Mouse (Mus musculus) regulatory T cell (primary cell): Measurements from ENCODE around the gene Fancc.

Experiments
- in situ Hi-C: fragments of 300-600 bp; cut with MboI, MseI; formaldehyde crosslinking; loops from one replicate; pipeline ENCODE4 v1.15.1; 2025; ENCODE audit warnings: high pct_unique_total_duplicates

Fancc gene

DNA sequence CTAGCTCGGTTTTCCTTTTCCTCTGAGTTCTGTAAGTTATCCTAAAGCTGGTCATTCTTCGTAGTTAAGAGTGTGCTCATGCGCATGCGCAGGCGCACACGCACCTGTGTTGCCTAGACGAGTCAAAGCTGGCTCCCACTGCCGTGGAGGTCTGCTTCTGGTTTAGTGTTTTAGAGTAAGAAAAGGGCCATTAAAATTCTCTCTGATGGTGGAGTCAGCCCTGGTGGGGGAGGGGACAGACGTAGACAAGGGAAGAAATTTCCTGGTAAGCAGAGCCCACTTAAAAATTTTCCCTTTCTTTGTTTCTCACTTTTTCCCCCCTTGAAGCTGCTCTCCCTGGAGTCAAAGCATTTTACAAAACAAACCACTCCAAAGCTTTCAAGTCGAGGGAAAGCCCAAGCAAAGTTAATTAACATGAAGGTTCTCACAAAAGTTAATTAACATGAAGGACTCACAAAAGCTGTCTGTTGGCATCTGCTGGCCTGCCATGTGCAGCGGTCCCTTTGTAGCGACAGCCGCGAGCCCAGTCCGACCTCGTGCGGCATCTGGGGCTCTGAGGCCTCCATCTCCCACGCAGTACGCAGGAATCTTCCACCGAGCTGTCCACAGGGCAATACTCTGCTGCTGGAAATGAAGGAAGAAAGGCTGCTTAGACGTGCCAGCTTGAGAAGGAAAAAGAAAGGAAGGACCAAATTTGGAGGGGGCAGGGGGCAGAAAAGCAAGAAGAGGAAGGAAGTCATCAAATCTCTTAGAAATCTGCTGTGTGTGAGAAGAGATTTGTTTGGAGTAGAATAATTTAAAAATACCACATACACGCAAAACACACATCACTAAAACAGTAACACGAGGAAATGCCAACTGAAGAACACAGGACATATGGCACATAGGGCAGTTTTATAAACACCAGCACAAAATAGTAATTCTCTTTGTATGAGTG lies at the start of gene Fancc:
Gene Fancc (minus strand): TSS at position 633 of the 937 bp plus-strand sequence.
- in situ Hi-C loops: no loop called here

DNA sequence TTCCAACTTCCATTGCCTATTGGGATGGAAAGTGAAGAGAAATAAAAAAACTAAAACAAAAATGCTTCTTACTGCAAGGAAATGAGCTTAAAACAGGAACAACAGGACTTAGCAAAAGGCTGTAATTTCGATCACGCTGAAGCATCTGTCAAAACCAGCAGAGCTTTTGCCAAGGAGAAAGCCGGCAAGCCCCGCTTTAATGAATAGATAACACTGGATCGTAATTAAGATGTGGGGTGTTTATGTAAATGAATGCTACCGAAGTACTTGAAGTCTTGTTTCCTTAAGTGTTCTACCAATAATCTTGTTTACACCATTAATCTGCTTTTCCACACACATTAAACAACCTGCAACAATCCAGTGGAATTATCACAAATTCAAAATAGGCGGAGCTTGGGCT lies 48.2 kb upstream of the Fancc start:
- in situ Hi-C loops: no loop called here

DNA sequence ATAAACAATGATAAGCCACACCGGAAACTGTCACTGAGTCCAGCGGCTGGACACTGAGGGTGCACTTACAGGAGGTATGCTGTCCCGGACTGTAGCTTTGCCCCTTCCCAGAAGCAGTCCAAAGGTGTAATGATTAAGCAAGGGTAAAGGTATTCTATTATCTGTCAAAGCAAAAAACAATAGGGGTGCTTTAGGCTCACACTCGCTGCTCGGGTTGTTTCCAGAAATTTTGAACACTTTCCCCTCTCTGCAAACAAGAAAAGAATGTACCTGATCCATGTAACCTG lies 47.8 kb upstream of the Fancc start:
- in situ Hi-C loops: no loop called here

DNA sequence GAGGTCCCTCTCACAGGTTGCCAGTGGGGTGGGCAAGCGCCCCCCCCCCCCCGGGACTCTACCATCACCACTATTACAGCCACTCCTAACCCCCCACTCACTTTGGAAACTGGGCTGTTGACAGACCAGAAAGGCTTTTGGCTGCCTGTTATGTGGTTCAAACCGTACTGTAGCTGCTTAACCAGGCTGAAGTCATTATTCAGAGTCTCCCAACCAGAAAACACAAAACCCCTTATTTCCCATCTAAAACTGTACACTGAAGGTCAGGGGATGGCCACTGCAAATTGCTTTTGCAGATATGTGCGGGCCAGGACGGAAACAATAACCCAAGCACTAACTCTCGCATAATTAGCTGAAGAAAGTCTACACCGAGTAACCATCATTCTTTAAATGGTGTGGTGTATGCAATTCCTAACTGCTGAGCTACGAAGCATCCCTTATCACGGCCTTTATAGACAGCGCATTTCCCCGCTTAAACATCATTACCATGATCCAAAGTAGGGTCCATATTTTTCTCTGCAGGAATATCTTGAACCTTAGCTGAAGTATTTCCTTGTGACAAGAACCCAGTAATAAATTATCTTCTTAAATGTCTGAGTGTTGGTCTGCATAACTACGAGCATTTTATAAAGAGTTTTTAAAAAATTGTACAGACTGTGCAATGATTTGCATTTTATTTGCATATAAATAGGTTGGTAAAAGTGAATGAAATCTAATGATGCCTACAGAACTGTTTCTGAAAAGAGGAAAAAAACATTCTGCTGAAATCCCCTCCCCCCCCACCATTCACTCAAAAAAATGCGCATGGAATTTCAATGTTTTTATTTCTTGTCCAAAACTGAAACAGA lies 47.3 kb upstream of the Fancc start:
- in situ Hi-C loops: no loop called here

GRCm38 (mm10) chr13:63543459-63543858 lies 46.4 kb upstream of the Fancc start:
- in situ Hi-C loops: no loop called here

GRCm38 (mm10) chr13:63542796-63543384 lies 45.8 kb upstream of the Fancc start:
- in situ Hi-C loops: no loop called here

DNA sequence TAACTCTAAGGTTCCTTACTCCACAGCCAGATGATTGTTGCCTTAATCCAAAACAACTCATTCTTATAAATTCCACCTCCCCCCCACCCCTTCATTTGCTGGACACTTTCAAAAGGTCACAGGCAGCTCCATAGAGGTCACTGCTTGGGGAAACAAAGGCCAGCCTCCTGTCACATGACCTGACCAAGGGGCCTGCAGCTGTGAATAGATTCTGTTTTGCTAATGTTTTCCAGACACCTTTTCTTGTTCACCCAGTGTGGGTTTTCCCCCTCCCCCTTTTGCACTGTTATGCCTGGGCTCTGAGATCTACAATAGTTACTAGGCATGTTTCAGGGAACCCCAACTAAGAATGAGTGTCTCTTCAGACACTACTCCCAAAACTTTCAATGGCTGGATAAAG lies 44.4 kb upstream of the Fancc start:
- in situ Hi-C loops: no loop called here

- in situ Hi-C loops: no loop called here
These were observed 43.5 kb upstream of the Fancc start for GRCm38 (mm10) chr13:63540584-63540983.

DNA sequence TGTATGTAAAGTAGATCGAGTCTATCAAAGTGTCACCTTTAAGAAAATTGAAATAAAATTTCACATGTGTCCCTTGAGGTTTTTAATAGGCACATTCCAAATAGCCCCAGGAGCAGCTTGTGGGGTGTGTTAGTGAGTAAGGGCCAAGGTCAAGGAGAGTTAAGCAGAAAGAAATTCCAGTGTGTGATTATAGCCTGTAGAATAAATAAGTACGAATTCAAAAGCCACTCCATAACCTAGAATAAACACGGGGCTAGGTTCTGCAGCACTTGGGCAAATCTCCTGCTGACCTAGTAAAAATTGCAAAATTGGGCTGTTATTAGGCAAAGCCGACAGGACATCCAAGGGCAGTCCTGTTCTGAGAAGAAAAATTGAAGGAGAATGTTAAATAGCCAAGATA lies 37.9 kb upstream of the Fancc start:
- in situ Hi-C loops: no loop called here

- in situ Hi-C loops: no loop called here
These were observed 33.8 kb upstream of the Fancc start for GRCm38 (mm10) chr13:63530857-63531256.

- in situ Hi-C loops: no loop called here
These were observed 33.3 kb upstream of the Fancc start for GRCm38 (mm10) chr13:63530371-63530764.

GRCm38 (mm10) chr13:63529602-63530370 lies 32.7 kb upstream of the Fancc start:
- in situ Hi-C loops: no loop called here

- in situ Hi-C loops: no loop called here
These were observed 31.8 kb upstream of the Fancc start for GRCm38 (mm10) chr13:63528852-63529251.

DNA sequence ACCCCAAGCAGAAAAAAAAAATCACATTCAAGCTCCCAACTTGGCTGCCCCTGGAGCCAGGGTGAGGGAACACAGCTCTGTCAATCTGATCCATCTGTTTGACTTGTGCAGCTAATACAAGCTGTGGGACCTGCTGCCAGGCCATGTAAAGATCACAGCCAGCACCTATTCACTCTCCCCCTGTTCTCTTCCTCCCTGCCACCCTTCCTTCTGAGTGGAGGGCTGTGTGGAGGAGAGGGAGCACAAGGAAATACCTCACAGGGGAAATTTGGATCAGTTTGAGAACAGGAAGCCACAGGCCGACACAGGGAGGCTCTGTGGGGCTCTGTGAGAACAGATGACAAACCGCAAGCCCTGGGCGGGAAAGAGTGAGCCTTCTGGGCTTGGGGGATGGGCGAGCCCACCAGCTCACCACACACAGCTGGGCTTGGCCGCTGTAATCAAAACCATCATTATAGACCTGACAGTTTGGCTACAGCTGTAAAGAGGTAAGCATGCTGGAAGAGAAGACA lies 31.1 kb upstream of the Fancc start:
- in situ Hi-C loops: no loop called here

DNA sequence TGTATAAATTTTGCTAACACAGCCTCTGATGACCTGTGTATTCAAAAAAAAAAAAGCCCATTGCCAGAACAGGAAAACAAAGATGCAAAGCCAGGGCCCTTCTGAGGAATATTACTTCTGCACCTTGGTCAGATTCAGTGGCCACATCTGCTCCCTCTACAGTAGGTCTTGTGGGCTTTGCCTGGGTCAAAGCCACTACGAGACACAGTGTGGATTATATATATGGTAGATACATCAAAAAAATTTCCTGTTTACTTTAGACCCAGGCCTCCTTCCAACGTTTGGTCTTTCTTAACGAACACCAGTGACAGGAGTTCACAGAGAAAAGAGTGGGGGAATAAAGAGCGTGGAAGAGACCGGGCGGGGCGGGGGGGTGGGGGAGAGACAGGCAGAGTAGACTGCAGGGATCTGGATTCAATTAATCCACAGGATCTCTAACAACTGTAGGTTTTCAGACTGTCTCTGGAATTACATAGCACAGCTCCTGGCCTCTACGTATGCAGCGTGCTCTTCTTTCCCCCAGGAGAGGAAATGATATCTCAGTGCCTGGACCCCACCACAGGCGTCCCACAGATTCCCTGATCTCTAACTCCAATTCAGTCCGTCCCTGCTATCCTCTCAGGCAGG lies 28.6 kb upstream of the Fancc start:
- in situ Hi-C loops: no loop called here

DNA sequence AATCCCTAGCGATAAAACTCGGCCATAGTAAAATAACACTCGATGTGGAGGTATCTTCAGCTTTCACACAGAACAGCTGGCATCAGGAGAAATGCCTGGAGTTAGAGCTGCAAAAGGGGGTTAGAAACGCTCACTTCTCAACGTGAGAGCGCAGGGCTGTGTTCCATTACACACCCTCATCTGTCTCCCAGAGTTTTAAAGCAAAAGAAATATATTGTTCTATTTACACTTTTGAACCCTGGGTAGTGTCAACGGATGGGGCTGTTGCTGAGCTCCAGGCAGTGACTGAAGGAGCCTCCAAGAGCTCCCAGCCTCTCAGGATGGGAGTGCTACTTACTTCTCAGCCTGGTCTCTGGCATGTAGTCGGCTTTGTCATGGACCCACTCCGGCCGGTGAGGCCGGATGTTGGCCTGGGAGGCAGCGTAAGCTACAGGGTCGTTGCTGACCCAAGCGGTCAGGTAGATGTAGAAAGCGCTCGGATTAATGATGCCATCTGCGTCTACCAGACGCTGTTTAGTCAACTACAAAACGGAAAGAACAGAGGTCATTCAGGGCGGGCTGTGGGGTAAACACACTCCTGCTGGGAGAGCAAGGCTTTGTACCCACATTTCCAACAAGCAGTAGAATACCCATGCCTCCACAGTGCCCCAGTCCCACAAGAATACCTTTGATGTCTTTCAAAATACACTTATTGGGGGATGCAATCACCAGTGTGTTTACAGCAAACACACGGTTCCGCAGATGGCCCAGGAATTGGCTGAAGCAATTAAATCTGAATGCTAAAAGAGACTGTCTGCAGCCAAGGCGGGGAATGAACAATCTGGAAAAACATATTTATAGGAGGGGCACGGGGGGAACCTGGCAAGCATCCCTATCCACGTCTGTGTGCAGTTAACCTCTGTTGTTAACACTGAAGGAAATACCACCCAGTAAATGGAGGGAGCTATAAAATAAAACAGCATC lies 27.8 kb upstream of the Fancc start:
- in situ Hi-C loops: no loop called here

DNA sequence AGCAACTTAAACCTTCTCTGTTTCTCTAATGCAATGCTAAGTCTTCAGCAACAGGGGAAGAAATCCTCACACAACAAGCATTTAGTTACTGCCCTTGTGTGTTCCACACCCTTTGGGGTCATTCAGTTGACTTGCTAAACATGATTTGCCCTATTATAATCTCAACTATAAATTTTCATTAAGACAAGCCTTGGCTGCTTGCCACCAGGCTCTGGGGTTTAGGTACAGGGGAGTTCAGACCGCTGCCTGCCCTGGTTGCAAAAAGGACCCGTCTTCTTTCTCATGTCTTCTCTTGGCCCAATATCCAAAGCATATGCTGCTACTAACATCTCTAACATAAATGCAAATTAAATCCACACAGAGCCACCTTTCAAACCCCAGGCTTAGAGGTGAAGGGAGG lies 27.0 kb upstream of the Fancc start:
- in situ Hi-C loops: no loop called here

GRCm38 (mm10) chr13:63522832-63523231 lies 25.8 kb upstream of the Fancc start:
- in situ Hi-C loops: no loop called here

- in situ Hi-C loops: no loop called here
These were observed 23.0 kb upstream of the Fancc start for GRCm38 (mm10) chr13:63520110-63520509.

DNA sequence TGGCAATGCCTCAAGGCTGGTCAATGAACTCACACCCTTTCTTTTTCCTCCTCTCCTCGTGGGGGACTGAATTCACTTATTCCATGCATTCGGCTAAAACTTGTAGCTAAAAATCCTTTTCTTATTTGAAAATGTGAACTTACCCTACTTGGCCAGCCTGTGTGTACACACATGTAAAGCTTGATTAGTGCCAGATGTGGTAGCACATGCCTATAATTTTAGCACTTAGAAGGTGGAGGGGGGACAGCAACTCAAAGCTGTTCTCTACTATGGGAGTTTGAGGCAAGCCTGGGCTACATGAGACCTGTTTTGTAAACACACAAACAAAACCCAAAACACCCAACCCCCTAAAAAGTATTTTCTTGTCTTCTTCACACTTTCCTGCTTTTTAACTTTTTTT lies 19.5 kb upstream of the Fancc start:
- in situ Hi-C loops: no loop called here
